Mouse (Mus musculus): ENCODE measurements around the gene Dusp9. TPM values are rescaled to one million over a fixed set of nuclear protein-coding genes. Genes with fewer than 3 reads are reported as not detected.

Gene Dusp9
- polyA plus RNA-seq, 1 experiment from 2014 or later, result 32.4 TPM

DNA sequence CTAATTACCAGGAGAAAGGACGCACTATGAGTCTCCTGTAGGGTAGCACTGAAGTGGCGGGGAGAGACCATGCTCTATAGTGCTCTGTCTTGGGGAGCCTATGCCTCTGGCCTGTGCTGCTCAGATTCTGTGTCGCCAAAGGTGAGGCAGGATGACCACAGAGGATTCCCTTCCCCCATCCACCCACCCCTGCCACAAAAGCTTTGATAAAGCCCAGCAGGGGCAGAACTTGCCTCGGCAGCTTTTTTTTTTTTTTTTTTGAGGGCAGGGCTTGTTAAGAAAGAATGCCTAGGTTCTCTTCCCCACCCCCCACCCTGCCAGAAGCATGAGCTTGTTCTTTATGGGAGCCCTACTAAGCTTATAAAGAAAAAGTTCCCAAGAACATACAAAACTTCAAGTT lies 5.9 kb downstream of the Dusp9 start:
- no peaks in the 10 kb centered on the region for H3K4me1 ChIP-seq
- no peaks in the 10 kb centered on the region for H3K9me3 ChIP-seq (replicated peaks)
- peaks cover 50% of the 10 kb centered on the region for H3K27me3 ChIP-seq (ENCODE audit: low read depth, poor library complexity, severe bottlenecking)
- no peak overlapping the region for H3K27ac ChIP-seq (replicated peaks)
- no peak overlapping the region for H3K4me3 ChIP-seq
- 22% methylated on average over 4 of the region's 4 CpGs for WGBS
- no peaks in the 10 kb centered on the region for H3K36me3 ChIP-seq
- DNase-seq (ENCODE audit: low spot score), result no peak

GRCm38 (mm10) chrX:73650869-73651268 lies 11.7 kb downstream of the Dusp9 start:
- 80% methylated on average over 3 of the region's 3 CpGs for whole genome bisulfite sequencing
- Histone ChIP-seq H3K9me3 (replicated peaks) (no peaks in the 10 kb centered on the region), H3K4me1 (no peaks in the 10 kb centered on the region), H3K36me3 (no peaks in the 10 kb centered on the region), H3K4me3 (no peak overlapping the region), H3K27ac (replicated peaks) (no peak overlapping the region), H3K27me3 (ENCODE audit: low read depth, poor library complexity, severe bottlenecking) (peaks cover 14% of the 10 kb centered on the region)
- no peak for DNase-seq (ENCODE audit: low spot score)

GRCm38 (mm10) chrX:73653392-73653791 lies 14.2 kb downstream of the Dusp9 start:
- DNase-seq (ENCODE audit: low spot score), result no peak
- WGBS, result 92% methylated on average over 6 of the region's 6 CpGs
- Histone ChIP-seq H3K27me3 (ENCODE audit: low read depth, poor library complexity, severe bottlenecking) (peaks cover 26% of the 10 kb centered on the region), H3K36me3 (no peaks in the 10 kb centered on the region), H3K9me3 (replicated peaks) (no peaks in the 10 kb centered on the region), H3K4me1 (peaks cover 4% of the 10 kb centered on the region), H3K27ac (replicated peaks) (no peak overlapping the region), H3K4me3 (no peak overlapping the region)

GRCm38 (mm10) chrX:73654177-73654576 lies 15.0 kb downstream of the Dusp9 start:
- no peaks in the 10 kb centered on the region for H3K36me3 ChIP-seq
- no peak overlapping the region for H3K27ac ChIP-seq (replicated peaks)
- DNase-seq (ENCODE audit: low spot score), result peak; percentile 61
- H3K4me3 ChIP-seq, result no peak overlapping the region
- H3K9me3 ChIP-seq (replicated peaks), result no peaks in the 10 kb centered on the region
- H3K27me3 ChIP-seq (ENCODE audit: low read depth, poor library complexity, severe bottlenecking), result peaks cover 32% of the 10 kb centered on the region
- peaks cover 12% of the 10 kb centered on the region for H3K4me1 ChIP-seq
- 19% methylated on average over 6 of the region's 6 CpGs for WGBS

DNA sequence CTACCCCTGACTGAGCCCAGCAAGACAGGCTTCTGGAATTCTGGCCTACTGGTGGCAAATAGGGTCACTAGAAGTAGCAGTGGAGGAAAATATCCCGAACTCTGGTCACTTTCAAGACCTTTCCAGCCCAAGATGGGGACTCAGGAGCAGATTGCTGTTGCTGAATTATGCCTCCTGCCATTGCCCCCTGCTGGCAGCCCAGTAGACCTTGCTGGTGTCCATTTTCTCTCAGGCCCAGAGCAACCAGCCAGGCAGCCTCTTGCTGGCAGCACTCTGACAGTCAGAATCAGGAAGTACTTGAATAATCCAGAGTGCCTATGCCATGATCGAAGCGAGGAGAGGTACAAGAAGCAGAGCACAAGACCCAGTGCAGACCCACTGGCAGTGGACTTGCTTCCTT lies 16.3 kb downstream of the Dusp9 start:
- Histone ChIP-seq H3K36me3 (no peaks in the 10 kb centered on the region), H3K4me1 (peaks cover 23% of the 10 kb centered on the region), H3K9me3 (replicated peaks) (no peaks in the 10 kb centered on the region), H3K4me3 (no peak overlapping the region), H3K27me3 (ENCODE audit: low read depth, poor library complexity, severe bottlenecking) (peaks cover 44% of the 10 kb centered on the region), H3K27ac (replicated peaks) (no peak overlapping the region)
- no peak for DNase-seq (ENCODE audit: low spot score)
- WGBS, result 80% methylated on average over 3 of the region's 3 CpGs

DNA sequence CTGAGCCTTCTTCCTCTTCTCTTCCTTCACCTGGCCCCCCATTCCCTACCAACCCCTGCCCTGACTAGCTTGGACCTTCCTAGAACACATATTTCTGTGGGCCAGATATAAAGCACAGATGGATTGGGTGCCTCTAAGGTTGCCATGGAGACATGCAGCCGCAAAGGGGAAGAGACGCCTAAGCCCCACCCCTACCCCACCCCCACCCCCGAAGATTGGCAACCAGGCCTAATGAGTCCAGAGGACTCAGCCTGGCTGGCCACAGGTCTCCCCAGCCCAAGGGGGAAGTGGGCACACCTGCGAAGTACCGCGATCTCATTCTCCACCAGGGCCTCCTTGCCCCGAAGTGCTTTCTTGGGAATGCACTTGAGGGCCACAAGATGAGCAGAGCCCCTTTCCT lies 19.2 kb downstream of the Dusp9 start:
- H3K36me3 ChIP-seq, result no peaks in the 10 kb centered on the region
- H3K27me3 ChIP-seq (ENCODE audit: low read depth, poor library complexity, severe bottlenecking), result peaks cover 57% of the 10 kb centered on the region
- H3K9me3 ChIP-seq (replicated peaks), result no peaks in the 10 kb centered on the region
- H3K27ac ChIP-seq (replicated peaks), result no peak overlapping the region
- WGBS, result 54% methylated on average over 7 of the region's 7 CpGs
- no peak for DNase-seq (ENCODE audit: low spot score)
- peaks cover 23% of the 10 kb centered on the region for H3K4me1 ChIP-seq
- H3K4me3 ChIP-seq, result no peak overlapping the region

DNA sequence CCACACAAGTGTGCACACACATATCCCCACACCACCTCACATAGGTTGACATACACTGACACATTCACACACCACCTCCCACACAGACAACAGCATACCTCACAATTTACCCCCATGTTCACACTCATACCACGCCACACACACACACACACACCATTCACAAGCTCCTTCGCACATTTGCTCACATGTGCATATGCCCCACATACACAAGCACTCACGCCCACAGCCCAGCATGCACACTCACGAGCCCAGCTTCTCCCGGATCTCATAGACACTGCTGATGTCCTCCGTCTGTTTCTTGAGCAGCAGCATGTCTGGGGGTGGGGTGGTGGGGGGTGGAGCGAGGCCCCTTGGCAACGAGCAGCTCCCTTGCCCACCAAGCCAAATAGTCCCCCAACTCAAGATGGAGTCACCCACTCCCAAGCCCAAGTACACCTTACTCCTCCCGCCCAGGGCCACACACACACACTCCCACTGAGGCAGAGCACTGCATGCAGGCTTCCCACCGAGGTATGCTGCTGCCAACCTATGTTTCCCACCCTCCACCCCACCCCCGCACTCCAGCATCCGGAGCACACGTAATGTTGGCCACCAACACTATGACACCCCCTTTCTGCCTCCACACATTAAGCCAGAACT lies 19.8 kb downstream of the Dusp9 start:
- Histone ChIP-seq H3K36me3 (no peaks in the 10 kb centered on the region), H3K9me3 (replicated peaks) (no peaks in the 10 kb centered on the region), H3K4me1 (peaks cover 23% of the 10 kb centered on the region), H3K4me3 (peak overlapping the region; percentile 62), H3K27me3 (ENCODE audit: low read depth, poor library complexity, severe bottlenecking) (peaks cover 53% of the 10 kb centered on the region), H3K27ac (replicated peaks) (no peak overlapping the region)
- 58% methylated on average over 13 of the region's 13 CpGs for WGBS
- DNase-seq (ENCODE audit: low spot score), result no peak

DNA sequence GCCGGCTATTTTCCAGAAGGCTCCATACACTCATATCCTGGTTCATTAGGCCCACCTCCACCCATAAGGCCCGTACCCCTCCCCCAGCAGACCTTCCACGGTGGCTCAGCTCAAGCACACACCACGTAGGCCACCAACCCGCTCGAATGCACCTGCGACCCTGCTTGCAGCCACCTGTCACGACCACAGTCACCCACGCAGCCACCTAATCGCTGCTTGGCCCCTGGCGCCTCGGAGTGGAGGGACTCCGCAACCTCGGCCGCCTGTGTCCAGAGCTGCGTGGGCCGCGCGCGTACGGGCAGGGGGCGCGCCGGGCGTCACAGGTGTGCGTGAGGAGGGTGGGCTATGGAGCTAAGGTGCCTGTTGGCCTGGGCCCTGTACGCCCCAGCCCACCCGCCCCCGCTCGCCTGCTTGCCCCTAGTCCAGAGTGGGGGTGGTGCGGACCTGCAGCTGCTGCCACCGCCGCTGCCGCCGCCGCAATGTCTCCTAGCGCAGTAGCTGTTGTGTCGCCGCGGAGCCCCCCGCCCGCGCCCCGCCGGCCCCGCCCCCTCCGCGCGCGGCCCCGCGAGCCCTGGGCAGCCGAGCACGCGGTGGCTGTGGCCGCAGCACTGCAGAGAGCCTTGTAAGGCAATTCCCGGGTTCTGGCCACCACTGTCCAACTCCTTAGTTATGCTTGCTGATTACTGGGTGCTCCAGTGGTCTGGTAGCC lies 20.5 kb downstream of the Dusp9 start, which contains the start of gene Pnck:
TSS of gene Pnck (minus strand) at position 543 of the 709 bp plus-strand sequence.
- Histone ChIP-seq H3K36me3 (no peaks in the 10 kb centered on the region), H3K4me1 (peaks cover 23% of the 10 kb centered on the region), H3K27ac (replicated peaks) (peak within 1 kb of the TSS; percentile 79), H3K4me3 (peak within 1 kb of the TSS; percentile 62), H3K9me3 (replicated peaks) (no peaks in the 10 kb centered on the region), H3K27me3 (ENCODE audit: low read depth, poor library complexity, severe bottlenecking) (peaks cover 51% of the 10 kb centered on the region)
- peak; percentile 51 for DNase-seq (ENCODE audit: low spot score)
- 21% methylated on average over 57 of the region's 57 CpGs for WGBS

DNA sequence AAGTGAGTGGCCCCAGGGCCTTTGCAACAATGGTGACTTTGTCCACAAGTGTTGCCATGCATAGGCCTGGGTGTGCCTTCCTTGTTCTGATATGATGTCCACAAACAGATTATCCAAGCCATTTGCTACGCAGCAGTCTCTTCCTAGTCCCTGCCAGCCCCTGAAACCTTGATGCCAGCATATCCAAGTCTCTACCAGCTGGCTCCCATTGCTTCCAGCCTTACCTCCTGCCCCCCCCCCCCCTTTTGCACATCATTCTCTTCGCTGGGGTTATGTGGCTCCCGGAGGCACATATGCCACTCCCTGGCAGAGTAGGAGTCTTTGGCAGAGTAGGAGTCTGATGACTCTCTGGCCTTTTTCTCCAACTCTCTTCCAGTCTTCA lies 21.1 kb downstream of the Dusp9 start:
- no peaks in the 10 kb centered on the region for H3K9me3 ChIP-seq (replicated peaks)
- H3K4me1 ChIP-seq, result peaks cover 23% of the 10 kb centered on the region
- DNase-seq (ENCODE audit: low spot score), result no peak
- 72% methylated on average over 3 of the region's 3 CpGs for WGBS
- peak overlapping the region; percentile 62 for H3K4me3 ChIP-seq
- H3K27me3 ChIP-seq (ENCODE audit: low read depth, poor library complexity, severe bottlenecking), result peaks cover 49% of the 10 kb centered on the region
- H3K36me3 ChIP-seq, result no peaks in the 10 kb centered on the region
- H3K27ac ChIP-seq (replicated peaks), result peak overlapping the region; percentile 79

- Histone ChIP-seq H3K36me3 (no peaks in the 10 kb centered on the region), H3K9me3 (replicated peaks) (no peaks in the 10 kb centered on the region)
- DNase-seq (ENCODE audit: low spot score), result no peak
Measured at GRCm38 (mm10) chrX:73663143-73663542, 23.9 kb downstream of the Dusp9 start.

DNA sequence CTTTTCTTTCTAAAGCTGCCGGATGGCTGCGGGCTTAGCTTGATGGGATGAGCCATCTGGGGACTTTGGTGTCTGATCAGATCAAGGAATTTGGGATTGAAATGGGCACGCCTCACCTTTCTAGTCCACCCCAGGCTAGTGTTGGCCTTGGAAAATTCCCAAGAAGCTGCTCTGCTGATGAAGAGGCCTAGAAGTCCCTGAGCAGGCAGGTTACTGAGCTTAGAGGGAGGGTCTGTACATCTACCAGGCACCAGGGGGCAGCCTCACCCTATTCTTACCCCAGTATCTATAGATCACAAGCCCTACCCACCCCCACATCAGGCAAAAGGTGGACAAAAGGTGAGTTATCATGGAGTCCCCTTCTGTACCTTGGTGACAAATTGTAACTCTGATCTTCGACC lies 32.8 kb downstream of the Dusp9 start:
- no peak overlapping the region for H3K4me3 ChIP-seq
- 56% methylated on average over 4 of the region's 4 CpGs for WGBS
- 0 out of 2 replicates have a peak, but pooled peaks cover 6% of the 10 kb centered on the region for H3K9me3 ChIP-seq (replicated peaks)
- peaks cover 31% of the 10 kb centered on the region; the same call in 1 of the 2 replicates for H3K27me3 ChIP-seq (ENCODE audit: low read depth, poor library complexity, severe bottlenecking)
- peaks cover 13% of the 10 kb centered on the region for H3K36me3 ChIP-seq
- DNase-seq (ENCODE audit: low spot score), result peak; percentile 48
- no peak overlapping the region for H3K27ac ChIP-seq (replicated peaks)
- peaks cover 26% of the 10 kb centered on the region for H3K4me1 ChIP-seq

More at GRCm38 (mm10) chrX:73663143-73663542, 23.9 kb downstream of the Dusp9 start:
- Histone ChIP-seq H3K4me1 (peaks cover 22% of the 10 kb centered on the region), H3K27me3 (ENCODE audit: low read depth, poor library complexity, severe bottlenecking) (peaks cover 31% of the 10 kb centered on the region), H3K4me3 (no peak overlapping the region), H3K27ac (replicated peaks) (no peak overlapping the region)

GRCm38 (mm10) chrX:73672879-73673618 lies 33.8 kb downstream of the Dusp9 start, which contains the start of gene Slc6a8:
TSS of gene Slc6a8 (plus strand) at chrX:73673150.
- Histone ChIP-seq H3K4me3 (peak within 1 kb of the TSS; percentile 68), H3K27ac (replicated peaks) (peak within 1 kb of the TSS; percentile 87), H3K36me3 (peaks cover 21% of the 10 kb centered on the region), H3K27me3 (ENCODE audit: low read depth, poor library complexity, severe bottlenecking) (peaks cover 31% of the 10 kb centered on the region; the same call in 1 of the 2 replicates), H3K9me3 (replicated peaks) (0 out of 2 replicates have a peak, but pooled peaks cover 6% of the 10 kb centered on the region), H3K4me1 (peaks cover 26% of the 10 kb centered on the region)
- peak; percentile 72 for DNase-seq (ENCODE audit: low spot score)
- 13% methylated on average over 58 of the region's 72 CpGs for WGBS

Measured in midbrain, embryonic 10.5 days (tissue).